Mouse (Mus musculus) layer of hippocampus, adult 2 months (tissue): ENCODE measurements around the gene Tmx1. TPM values are rescaled to one million over a fixed set of nuclear protein-coding genes. Genes with fewer than 3 reads are reported as not detected.

Source experiments
- DNase-seq, 2 experiments: peaks; one replicate each; pipeline ENCODE4 v3.0.0; 2022; ENCODE audit warnings: low spot score in 2 of 2
- H3K27ac ChIP-seq: fragments of 200-600 bp; 2 replicates; pipeline ENCODE4 v1.8.1; 2022
- H3K4me3 ChIP-seq: fragments of 200-600 bp; 2 replicates; pipeline ENCODE4 v1.8.1; 2022; ENCODE audit warnings: mild to moderate bottlenecking
- CTCF ChIP-seq: fragments of 200-600 bp; conservative IDR thresholded peaks from 2 replicates; pipeline ENCODE4 v1.8.1; 2022; ENCODE audit warnings: antibody characterized with exemption, mild to moderate bottlenecking, moderate library complexity
- total RNA-seq, 2 experiments: library from RNA; stranded (reverse); gene quantifications; 2 replicates each; pipeline ENCODE4 v1.2.3; 2021

Gene Tmx1
- total RNA-seq, 2 experiments from 2014 or later, result 29.1 to 30.2 TPM

- DNase-seq, result no peak
- no peak for TF ChIP-seq CTCF
- no peak overlapping the region for H3K4me3 ChIP-seq
Measured at GRCm38 (mm10) chr12:70498091-70498490, 45.2 kb downstream of the Tmx1 start.

GRCm38 (mm10) chr12:70505971-70506370, 53.1 kb downstream of the Tmx1 start:
- H3K4me3 ChIP-seq, result no peak overlapping the region
- H3K27ac ChIP-seq, result no peak overlapping the region
- no peak for DNase-seq
- TF ChIP-seq CTCF, result no peak

More at GRCm38 (mm10) chr12:70498091-70498490, 45.2 kb downstream of the Tmx1 start:
- H3K27ac ChIP-seq, result peak overlapping the region; percentile 72

- Histone ChIP-seq H3K4me3 (no peak overlapping the region), H3K27ac (no peak overlapping the region)
- DNase-seq, result no peak
- TF ChIP-seq CTCF, result no peak
Measured at GRCm38 (mm10) chr12:70512023-70512422, 59.1 kb downstream of the Tmx1 start.

GRCm38 (mm10) chr12:70512431-70512830, 59.5 kb downstream of the Tmx1 start:
- no peak for DNase-seq
- peak; percentile 39 for TF ChIP-seq CTCF
- H3K4me3 ChIP-seq, result no peak overlapping the region
- H3K27ac ChIP-seq, result no peak overlapping the region

Other genes with a start within 250 kb of the Tmx1 start
- 1 to 10 TPM; 4.2 to 4.5 TPM for gene Pygl, start 221.6 kb upstream of the Tmx1 start, total RNA-seq
- 100 to 1,000 TPM; 306 to 310 TPM for gene Trim9, start 105.5 kb upstream of the Tmx1 start, total RNA-seq